In the genomic region with DNA sequence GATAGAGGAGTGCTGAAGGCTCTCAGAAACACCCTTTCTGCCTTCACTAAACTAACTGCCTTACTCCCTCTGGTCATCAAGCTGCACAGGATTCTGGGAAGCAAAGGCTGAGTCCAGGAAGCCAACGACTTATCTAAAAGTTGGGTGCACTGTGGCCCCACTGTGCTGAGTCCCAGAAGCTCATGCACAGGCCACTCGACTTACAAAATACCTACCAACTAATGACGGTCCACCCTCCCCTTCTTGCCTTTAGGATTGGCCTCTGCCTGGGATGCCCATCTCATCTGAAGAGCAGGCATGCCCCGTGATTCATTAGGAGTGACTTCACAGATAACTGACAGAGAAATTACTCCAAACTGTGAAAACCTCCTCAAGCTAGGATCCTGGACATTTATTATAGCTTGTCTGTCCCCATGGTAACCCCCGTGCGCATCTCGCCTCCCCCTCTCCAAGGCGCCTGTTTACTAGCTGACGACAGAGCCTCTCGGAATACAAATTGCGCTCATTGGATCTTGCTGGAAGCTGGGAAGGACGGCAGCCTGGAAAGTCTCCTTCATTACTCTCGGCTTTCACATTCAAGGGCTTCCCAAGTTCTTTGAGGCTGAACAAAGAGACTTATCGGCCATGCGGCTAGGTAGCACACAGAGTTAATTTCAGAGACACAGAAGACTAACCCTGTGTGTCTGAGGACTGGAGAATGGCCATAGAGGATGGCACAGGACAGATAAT, we compare ENCODE assay signal across 12 mouse cellular contexts.
DNase-seq lines count a peak whose midpoint lies in the region; ATAC-seq and TF ChIP-seq lines count a peak whose summit lies in the region.
"Had no signal": no experiment of that assay in that cellular context is flagged by ENCODE, and none has a peak within 500 bp of the region (broad histone marks: within the 10 kb centered on the region; RNA-seq: fewer than 3 reads in every experiment).

No protein-coding gene starts in this region.

- no peaks in the 10 kb centered on the region for H3K36me3 ChIP-seq in kidney, postnatal 0 days (ENCODE audit: insufficient read depth, low read length)
- H3K36me3 ChIP-seq in hindbrain, embryonic 12.5 days: no peaks in the 10 kb centered on the region
- H3K36me3 ChIP-seq: lung, embryonic 15.5 days; stomach, embryonic 15.5 days had no signal

- H3K27me3 ChIP-seq in kidney, postnatal 0 days (ENCODE audit: insufficient read depth, low read length): no peaks in the 10 kb centered on the region
- peaks cover 34% of the 10 kb centered on the region for H3K27me3 ChIP-seq in hindbrain, embryonic 12.5 days
- H3K27me3 ChIP-seq: lung, embryonic 15.5 days; stomach, embryonic 15.5 days had no signal

- ATAC-seq in kidney, postnatal 0 days (replicated peaks; ENCODE audit: low FRiP score, low read depth): no peak
- ATAC-seq in hindbrain, embryonic 12.5 days (ENCODE audit: low FRiP score): peak; percentile 84
- ATAC-seq in erythroblast, adult 5-6 weeks (replicated peaks; ENCODE audit: low FRiP score, poor library complexity, severe bottlenecking): no peak
- ATAC-seq: CD4-positive, CD25-positive, alpha-beta regulatory T cell, adult 4 months had no signal

- no peaks in the 10 kb centered on the region for H3K4me1 ChIP-seq in kidney, postnatal 0 days (replicated peaks; ENCODE audit: insufficient read depth, low read length)
- peaks cover 21% of the 10 kb centered on the region for H3K4me1 ChIP-seq in hindbrain, embryonic 12.5 days
- H3K4me1 ChIP-seq: lung, embryonic 15.5 days; stomach, embryonic 15.5 days had no signal

- no peak overlapping the region for H3K4me2 ChIP-seq in kidney, postnatal 0 days (ENCODE audit: low read length)
- H3K4me2 ChIP-seq in hindbrain, embryonic 12.5 days (replicated peaks): peak overlapping the region; percentile 21
- H3K4me2 ChIP-seq: lung, embryonic 15.5 days; stomach, embryonic 15.5 days had no signal

- intact Hi-C loops in left cerebral cortex, postnatal 4 days (cut with DNase I): no loop called here

- H3K9me3 ChIP-seq in kidney, postnatal 0 days (replicated peaks; ENCODE audit: low read length): no peaks in the 10 kb centered on the region
- no peaks in the 10 kb centered on the region for H3K9me3 ChIP-seq in hindbrain, embryonic 12.5 days (replicated peaks)
- H3K9me3 ChIP-seq: lung, embryonic 15.5 days; stomach, embryonic 15.5 days had no signal

- no peak overlapping the region for H3K4me3 ChIP-seq in kidney, postnatal 0 days (replicated peaks; ENCODE audit: low read depth, low read length)
- no peak overlapping the region for H3K4me3 ChIP-seq in hindbrain, embryonic 12.5 days
- H3K4me3 ChIP-seq: lung, embryonic 15.5 days; stomach, embryonic 15.5 days had no signal

- peak; percentile 72 for DNase-seq in kidney, postnatal 0 days (ENCODE audit: low spot score)
- DNase-seq in kidney, postnatal 25 days: no peak
- peak; percentile 27 for DNase-seq in left cerebral cortex, postnatal 4 days
- DNase-seq in right cerebral cortex, postnatal 14 days: peak; percentile 55
- no peak for DNase-seq in cerebellum, adult 9-10 months
- DNase-seq in cerebellum, postnatal 25 days: no peak
- DNase-seq: heart, adult 18-20 months had no signal

- 30% methylated on average over 15 of the region's 15 CpGs for WGBS in kidney, postnatal 0 days
- WGBS in hindbrain, embryonic 12.5 days: 52% methylated on average over 15 of the region's 15 CpGs

- no peak overlapping the region for H3K27ac ChIP-seq in kidney, postnatal 0 days
- peak overlapping the region; percentile 88 for H3K27ac ChIP-seq in hindbrain, embryonic 12.5 days
- H3K27ac ChIP-seq: lung, embryonic 15.5 days; stomach, embryonic 15.5 days had no signal

- H3K9ac ChIP-seq in kidney, postnatal 0 days (ENCODE audit: low read depth, low read length): no peak overlapping the region
- H3K9ac ChIP-seq in hindbrain, embryonic 12.5 days: no peak overlapping the region
- H3K9ac ChIP-seq: lung, embryonic 15.5 days; stomach, embryonic 15.5 days had no signal

- no peak for TF ChIP-seq CTCF in kidney, postnatal 0 days (IDR thresholded peaks at IDR 0.05; ENCODE audit: low read depth)

Comparison
In these comparisons a context has a peak if more than half of its experiments do, and no peak if none do; other contexts are left out.
1. DNase-seq: peak in kidney, postnatal 0 days (single experiment), left cerebral cortex, postnatal 4 days (single experiment) and right cerebral cortex, postnatal 14 days (single experiment); none in kidney, postnatal 25 days (0 of 2), cerebellum, adult 9-10 months (single experiment) and cerebellum, postnatal 25 days (0 of 2).